Mouse (Mus musculus) spleen, adult 2 months (tissue): ENCODE measurements around the gene Nlrp5. TPM values are rescaled to one million over a fixed set of nuclear protein-coding genes. Genes with fewer than 3 reads are reported as not detected.
"Not testable (repeated sequence)": the region's sequence is repeated elsewhere in the genome, so short reads cannot be mapped to it uniquely, and the experiment has no call there.

Experiments
- DNase-seq, 2 experiments: peaks; one replicate each; pipeline versions ENCODE4 v3.0.0 to v3.0.0-alpha.2; 2012 to 2021; ENCODE audit warnings: low spot score in 2 of 2, low read depth in 1 of 2
- H3K27ac ChIP-seq: fragments of 200-500 bp; 2 replicates; pipeline ENCODE4 v1.5.1; 2012; ENCODE audit warnings: low read length, inconsistent platforms; ENCODE audit not compliant: insufficient read depth
- H3K27me3 ChIP-seq: fragments of 200-500 bp; 2 replicates; pipeline ENCODE4 v1.6.1; 2012; ENCODE audit warnings: mild to moderate bottlenecking, moderate library complexity, low read length, inconsistent platforms; ENCODE audit not compliant: control insufficient read depth, insufficient read depth
- H3K36me3 ChIP-seq: fragments of 200-500 bp; 2 replicates; pipeline ENCODE4 v1.6.1; 2012; ENCODE audit warnings: mild to moderate bottlenecking, low read length, inconsistent platforms; ENCODE audit not compliant: control insufficient read depth, insufficient read depth
- H3K4me1 ChIP-seq: fragments of 200-500 bp; 2 replicates; pipeline ENCODE4 v1.6.1; 2011; ENCODE audit warnings: inconsistent platforms; ENCODE audit not compliant: control insufficient read depth, insufficient read depth, insufficient read length
- H3K4me3 ChIP-seq: fragments of 200-500 bp; 2 replicates; pipeline ENCODE4 v1.5.1; 2011; ENCODE audit warnings: mild to moderate bottlenecking, inconsistent platforms; ENCODE audit not compliant: insufficient read depth, insufficient read length; ENCODE audit errors: extremely low read depth
- CTCF ChIP-seq: fragments of 200-500 bp; IDR thresholded peaks from 2 replicates; pipeline ENCODE4 v1.5.1; 2011; ENCODE audit warnings: mild to moderate bottlenecking, inconsistent platforms; ENCODE audit not compliant: insufficient read depth, insufficient read length, insufficient replicate concordance; ENCODE audit errors: extremely low read depth
- POLR2A ChIP-seq: fragments of 200-500 bp; IDR thresholded peaks from 2 replicates; pipeline ENCODE4 v1.6.1; 2011; ENCODE audit warnings: low read depth, low read length, inconsistent platforms
- WGBS: fragments of 180-500 bp; shearing (Covaris S2); methylation state at CpG from one replicate; pipeline ENCODE4 v1.1.7; 2018; 5-methylcytosine and 5-hydroxymethylcytosine counted together
- polyA plus RNA-seq: library from polyadenylated mRNA; depleted of rRNA; stranded (reverse); fragments of >200 nt; gene quantifications from 2 replicates; pipeline ENCODE4 v1.2.3, GENCODE M21; 2012; rRNA removed

Gene Nlrp5
- not detected in 2 replicates for polyA plus RNA-seq

DNA sequence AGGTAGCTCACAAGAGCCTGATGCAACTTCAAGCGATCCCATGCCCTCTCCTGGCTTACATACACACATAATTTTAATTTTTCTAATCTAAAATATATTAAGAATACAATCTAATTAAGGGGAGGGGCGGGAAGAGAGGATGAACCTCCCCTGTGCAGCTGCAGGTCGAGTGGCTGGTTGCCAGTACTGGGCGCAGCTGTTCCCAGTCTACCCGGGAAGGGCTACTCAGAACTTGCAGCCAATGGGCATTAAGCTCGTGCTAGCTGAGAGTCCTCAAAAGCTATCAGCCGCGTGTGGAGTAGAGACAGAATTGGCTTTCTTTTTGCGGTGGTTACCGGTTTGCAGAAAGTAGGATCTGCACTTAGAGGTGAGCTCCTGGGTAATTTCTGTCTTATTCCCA, at the start of gene Nlrp5:
Nlrp5 (plus strand) TSS at position 301 of the 400 bp plus-strand sequence.
- H3K36me3 ChIP-seq, result no peaks in the 10 kb centered on the region
- no peaks in the 10 kb centered on the region for H3K27me3 ChIP-seq
- H3K4me1 ChIP-seq, result no peaks in the 10 kb centered on the region
- TF ChIP-seq POLR2A, result no peak
- TF ChIP-seq CTCF, result no peak
- no peak for DNase-seq
- 75% methylated on average over 10 of the region's 10 CpGs for WGBS
- no peak within 1 kb of the TSS for H3K27ac ChIP-seq
- no peak within 1 kb of the TSS for H3K4me3 ChIP-seq

- 89% methylated on average over 13 of the region's 13 CpGs for WGBS
- not testable (repeated sequence) for H3K4me3 ChIP-seq, H3K36me3 ChIP-seq, DNase-seq, H3K4me1 ChIP-seq, H3K27ac ChIP-seq, H3K27me3 ChIP-seq
These were observed 27.4 kb upstream of the Nlrp5 start for GRCm38 (mm10) chr7:23358311-23358710.

DNA sequence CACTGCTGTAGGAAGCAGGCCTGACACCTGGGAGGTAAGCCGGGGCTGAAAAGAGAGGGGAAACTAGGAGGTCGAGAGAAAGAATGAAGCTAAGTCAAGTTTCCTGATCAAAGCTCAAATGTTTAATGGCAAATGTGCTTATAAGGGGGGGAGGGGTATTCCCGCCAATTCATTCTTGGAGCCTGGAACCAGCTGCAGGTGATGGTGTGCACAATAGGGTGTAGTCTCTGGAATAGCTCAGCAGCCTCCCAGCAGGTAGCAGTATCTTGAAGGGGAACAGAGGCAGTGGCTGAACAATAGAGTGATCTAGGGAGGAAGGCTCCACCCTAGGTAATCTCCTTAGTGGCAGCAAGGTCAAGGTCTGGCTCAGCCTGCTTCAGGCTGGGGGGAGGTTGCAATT, 84.5 kb downstream of the Nlrp5 start:
- WGBS, result 72% methylated on average over 3 of the region's 3 CpGs
- not testable (repeated sequence) for H3K4me3 ChIP-seq, DNase-seq, H3K36me3 ChIP-seq, H3K4me1 ChIP-seq, H3K27me3 ChIP-seq, H3K27ac ChIP-seq

DNA sequence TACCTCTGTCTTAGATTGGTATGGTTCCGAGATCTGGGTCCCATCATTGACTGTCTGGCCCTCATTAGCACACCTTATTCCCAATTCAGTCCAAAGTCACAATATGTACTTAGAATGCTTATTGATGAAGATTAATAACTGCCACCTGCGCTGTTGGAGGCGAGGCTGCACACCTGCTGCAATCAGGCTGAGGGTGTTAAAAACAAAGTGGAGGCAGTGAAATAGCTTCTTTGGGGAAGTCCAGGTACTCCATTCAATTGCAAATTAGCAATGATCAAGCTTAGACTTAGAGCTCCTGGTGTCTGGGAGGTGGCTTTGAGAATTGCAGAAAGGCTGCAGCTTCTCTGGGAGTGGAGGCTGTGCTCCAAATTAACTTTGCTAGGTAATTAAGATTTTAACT, 85.1 kb downstream of the Nlrp5 start:
- H3K4me3 ChIP-seq, H3K4me1 ChIP-seq, H3K27ac ChIP-seq, H3K36me3 ChIP-seq, DNase-seq, H3K27me3 ChIP-seq: not testable (repeated sequence)
- WGBS, result 60% methylated on average over 3 of the region's 3 CpGs

DNA sequence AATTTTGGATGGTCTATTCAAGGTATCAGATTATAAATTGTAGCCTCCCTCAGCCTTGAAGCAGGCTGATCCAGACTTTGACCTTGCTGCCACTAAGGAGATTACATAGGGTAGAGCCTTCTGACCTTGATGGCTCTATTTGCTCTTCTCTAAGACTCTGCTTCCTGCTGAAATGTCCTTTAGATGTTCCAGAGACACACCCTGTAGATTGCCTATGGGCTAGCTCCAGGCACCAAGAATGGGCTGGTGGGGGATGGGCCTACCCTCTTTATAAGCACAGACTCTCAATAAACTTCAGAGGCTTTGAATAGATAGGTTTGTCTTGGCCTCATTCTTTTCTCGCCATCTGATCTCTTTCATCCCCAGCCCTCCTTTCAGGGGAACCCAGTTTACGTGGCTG, 87.2 kb downstream of the Nlrp5 start:
- H3K36me3 ChIP-seq, H3K4me1 ChIP-seq, DNase-seq: not testable (repeated sequence)

More for the DNA sequence above, 87.2 kb downstream of the Nlrp5 start:
- not testable (repeated sequence) for H3K27ac ChIP-seq, H3K4me3 ChIP-seq, H3K27me3 ChIP-seq
- 67% methylated on average over 2 of the region's 2 CpGs for WGBS

Other genes with a start within 250 kb of the Nlrp5 start
- gene Gm10662, start 241.4 kb upstream of the Nlrp5 start, polyA plus RNA-seq, result not detected in 2 replicates
- gene Vmn1r165, start 168.6 kb upstream of the Nlrp5 start, polyA plus RNA-seq, result not detected in 2 replicates
- not detected in 2 replicates for gene Vmn1r166, start 134.2 kb upstream of the Nlrp5 start, polyA plus RNA-seq
- not detected in 2 replicates for gene Gm6902, start 107.0 kb upstream of the Nlrp5 start, polyA plus RNA-seq
- gene Nlrp4e, start 84.7 kb upstream of the Nlrp5 start, polyA plus RNA-seq, result not detected in 2 replicates
- gene Vmn1r167, start 121.3 kb downstream of the Nlrp5 start, polyA plus RNA-seq, result not detected in 2 replicates
- not detected in 2 replicates for gene Vmn1r168, start 153.8 kb downstream of the Nlrp5 start, polyA plus RNA-seq
- not detected in 2 replicates for gene Vmn1r169, start 189.6 kb downstream of the Nlrp5 start, polyA plus RNA-seq
- not detected in 2 replicates for gene Vmn1r170, start 220.3 kb downstream of the Nlrp5 start, polyA plus RNA-seq
- gene Vmn1r171, start 244.8 kb downstream of the Nlrp5 start, polyA plus RNA-seq, result not detected in 2 replicates